Mouse (Mus musculus) left cerebral cortex, adult 2 months (tissue): ENCODE measurements at regions not wholly inside any gene's neighbourhood (a gene's known extent, or its start where the extent isn't known, plus 50 kb on each side); places are given as distances from the start of the nearest gene placed in this dataset.

Experiments
- DNase-seq, 2 experiments: peaks; one replicate each; pipeline ENCODE4 v3.0.0; 2021 to 2022; ENCODE audit warnings: low spot score in 2 of 2, mixed read lengths in 1 of 2; ENCODE audit errors: extremely low spot score in 1 of 2
- H3K27ac ChIP-seq: fragments of 200-600 bp; 2 replicates; pipeline ENCODE4 v1.8.1; 2022
- H3K4me3 ChIP-seq: fragments of 200-600 bp; 2 replicates; pipeline ENCODE4 v1.8.1; 2022
- CTCF ChIP-seq: fragments of 200-600 bp; IDR thresholded peaks from 2 replicates; pipeline ENCODE4 v1.8.1; 2022; ENCODE audit warnings: antibody characterized with exemption, mild to moderate bottlenecking, moderate library complexity
- intact Hi-C: fragments of 180-260 bp; cut with DNase I; formaldehyde crosslinking; loops from one replicate; pipeline ENCODE4 v1.15.1; 2025

DNA sequence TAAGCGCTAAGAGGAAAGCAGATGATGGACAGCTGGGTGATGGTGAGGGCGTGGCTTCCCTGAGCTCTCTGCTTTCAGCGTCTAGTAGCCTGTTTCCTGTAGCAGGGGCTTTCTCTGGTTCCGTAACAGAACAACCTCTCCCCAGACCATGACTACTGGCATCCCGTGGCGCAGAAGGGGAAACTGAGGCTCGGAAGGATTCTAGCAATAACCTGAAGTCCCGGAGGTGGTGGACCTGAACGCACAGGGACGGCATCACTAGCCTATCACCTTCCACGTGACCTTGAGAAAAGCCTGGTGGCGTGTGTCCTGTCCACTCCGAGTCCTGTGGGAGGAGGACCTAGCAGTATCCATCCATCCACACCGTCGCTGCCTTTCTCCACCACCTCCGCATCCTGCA is 208.1 kb downstream of the Gm26897 start:
- intact Hi-C loops = no loop called here
- DNase-seq = no peak
- no peak for TF ChIP-seq CTCF
- Histone ChIP-seq H3K27ac (no peak overlapping the region), H3K4me3 (no peak overlapping the region)

DNA sequence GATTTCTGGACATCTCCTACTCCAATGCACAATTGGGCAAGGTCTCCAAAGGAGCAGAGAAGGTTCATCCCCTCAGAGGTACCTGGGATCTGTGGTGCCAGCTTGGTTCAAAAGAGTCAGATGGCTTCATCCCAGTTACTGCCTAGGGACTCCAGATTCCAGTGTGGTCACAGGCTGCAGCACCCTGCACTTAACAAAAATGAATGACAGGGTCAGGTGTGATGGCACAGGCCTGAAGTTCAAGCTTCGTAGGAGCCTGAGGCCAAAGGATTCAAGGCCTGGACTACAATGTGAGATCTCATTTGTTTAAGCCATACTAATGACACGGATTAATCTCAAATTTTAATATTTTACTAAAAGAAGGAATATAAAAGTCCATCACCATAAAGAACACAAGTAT is 209.1 kb downstream of the Gm26897 start:
- Histone ChIP-seq H3K4me3 (no peak overlapping the region), H3K27ac (no peak overlapping the region)
- intact Hi-C loops = no loop called here
- DNase-seq = no peak
- TF ChIP-seq CTCF = no peak

DNA sequence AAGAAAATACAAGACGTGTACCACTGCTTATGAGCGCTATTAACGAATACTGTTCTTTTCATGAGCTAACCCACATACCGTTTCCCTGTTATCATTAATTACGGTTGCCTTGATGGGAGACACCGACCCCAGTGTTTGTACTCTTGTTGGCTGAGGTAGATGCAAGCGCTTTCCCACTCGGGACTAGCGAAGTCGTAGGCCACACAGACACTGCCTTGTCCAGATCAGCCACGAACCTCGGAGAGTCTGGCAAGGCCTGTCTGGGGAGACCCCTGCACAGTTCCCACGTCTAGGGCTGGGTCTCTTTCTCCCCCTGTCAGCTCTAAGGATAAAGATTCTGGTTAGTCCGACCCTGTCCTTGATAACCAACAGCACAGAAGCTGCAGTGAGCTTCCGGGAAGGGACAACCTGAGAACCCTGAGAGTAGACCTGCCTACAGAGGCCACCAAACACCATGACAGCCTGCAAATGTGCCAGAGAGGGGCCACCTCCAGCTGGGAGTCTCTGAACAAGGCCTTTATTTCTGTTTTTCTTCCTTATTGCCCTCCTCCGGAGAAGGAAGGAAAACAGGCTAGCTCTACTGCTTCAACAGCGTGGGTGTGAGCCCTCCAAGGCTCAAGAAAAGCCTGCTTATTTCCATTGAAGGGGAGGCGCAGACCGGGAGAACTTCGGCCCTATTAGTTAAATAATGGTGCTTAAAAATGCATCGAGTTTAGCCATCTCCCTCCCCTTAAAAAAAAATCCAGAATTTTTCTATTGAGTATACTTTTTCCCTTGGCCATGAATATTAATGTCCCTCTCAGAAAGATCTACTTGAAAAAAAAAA is 209.8 kb downstream of the Gm26897 start:
- TF ChIP-seq CTCF = no peak
- Histone ChIP-seq H3K4me3 (no peak overlapping the region), H3K27ac (no peak overlapping the region)
- intact Hi-C loops = no loop called here
- no peak for DNase-seq

DNA sequence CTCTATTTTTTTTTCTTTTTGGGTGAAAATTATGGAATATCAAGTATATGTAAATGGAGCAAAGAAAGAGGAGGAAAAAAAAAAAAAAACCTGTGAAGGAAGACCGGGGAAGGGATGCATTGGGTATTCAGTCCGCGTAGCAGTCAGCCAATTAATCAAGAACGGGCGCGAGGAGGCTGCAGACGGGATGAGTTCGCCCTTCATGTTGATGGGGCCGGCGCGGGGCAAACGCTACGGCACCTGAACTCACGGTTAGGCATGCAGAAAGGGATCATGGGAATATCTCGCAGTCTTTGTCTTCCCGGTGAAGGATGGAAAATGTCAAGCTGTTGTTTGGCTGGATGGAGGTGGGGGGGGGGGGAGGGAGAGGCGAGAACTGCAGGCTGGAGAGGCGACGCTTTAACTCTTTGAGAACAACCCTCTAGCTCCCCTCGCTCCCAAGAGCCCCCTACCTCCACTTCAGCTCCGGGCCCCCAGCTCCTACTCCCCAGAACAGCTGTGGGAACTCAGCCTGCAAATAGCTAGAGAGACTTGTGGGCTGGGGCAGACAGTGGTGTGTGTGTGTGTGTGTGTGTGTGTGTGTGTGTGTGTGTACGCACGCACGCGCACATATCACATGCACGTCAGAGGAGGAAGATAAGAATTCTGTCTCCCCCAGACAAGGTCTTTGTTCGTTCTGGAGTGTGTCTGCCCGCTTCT is 210.7 kb downstream of the Gm26897 start:
- no peak overlapping the region for H3K27ac ChIP-seq
- intact Hi-C loops = no loop called here
- H3K4me3 ChIP-seq = peak overlapping the region; percentile 13; the same call in 1 of the 2 replicates
- no peak for TF ChIP-seq CTCF
- DNase-seq = no peak

DNA sequence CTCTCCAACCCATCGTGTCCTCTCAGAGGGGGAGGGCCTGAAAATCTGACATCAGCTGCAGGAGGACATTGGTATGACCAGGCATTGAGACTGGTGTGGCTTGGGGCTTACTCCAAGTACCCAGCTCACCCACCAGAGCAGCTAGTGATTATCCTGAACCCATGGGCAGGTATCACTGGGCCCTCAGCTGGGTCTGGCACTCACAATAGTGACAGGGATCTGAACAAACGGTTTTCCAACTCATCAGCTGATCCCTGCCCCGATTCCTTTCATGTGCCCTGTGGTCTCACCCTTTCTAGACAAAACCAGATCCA is 211.2 kb downstream of the Gm26897 start:
- no peak for DNase-seq
- intact Hi-C loops = no loop called here
- no peak for TF ChIP-seq CTCF
- no peak overlapping the region for H3K4me3 ChIP-seq
- H3K27ac ChIP-seq = no peak overlapping the region

DNA sequence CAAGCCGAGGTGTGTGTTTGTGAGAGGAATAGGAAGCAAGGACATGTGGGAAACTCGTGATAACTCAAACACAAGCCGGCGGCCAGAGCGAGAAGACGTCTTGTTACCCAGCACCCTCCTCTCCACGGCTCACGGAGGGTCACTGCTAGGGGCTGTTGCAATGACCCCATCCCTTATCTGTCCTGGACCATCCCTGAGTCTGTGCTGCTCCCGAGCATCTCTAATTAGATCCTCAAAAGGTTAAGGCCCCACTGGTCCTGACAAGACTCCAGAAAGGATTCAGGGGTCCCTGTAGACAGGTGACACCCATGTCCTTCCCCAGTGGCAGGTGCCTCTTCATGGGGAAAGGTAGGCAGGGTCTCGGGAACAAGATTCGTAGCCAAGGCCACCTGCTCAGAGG is 212.6 kb downstream of the Gm26897 start:
- no peak for DNase-seq
- TF ChIP-seq CTCF = no peak
- intact Hi-C loops = no loop called here
- no peak overlapping the region for H3K4me3 ChIP-seq
- H3K27ac ChIP-seq = no peak overlapping the region

DNA sequence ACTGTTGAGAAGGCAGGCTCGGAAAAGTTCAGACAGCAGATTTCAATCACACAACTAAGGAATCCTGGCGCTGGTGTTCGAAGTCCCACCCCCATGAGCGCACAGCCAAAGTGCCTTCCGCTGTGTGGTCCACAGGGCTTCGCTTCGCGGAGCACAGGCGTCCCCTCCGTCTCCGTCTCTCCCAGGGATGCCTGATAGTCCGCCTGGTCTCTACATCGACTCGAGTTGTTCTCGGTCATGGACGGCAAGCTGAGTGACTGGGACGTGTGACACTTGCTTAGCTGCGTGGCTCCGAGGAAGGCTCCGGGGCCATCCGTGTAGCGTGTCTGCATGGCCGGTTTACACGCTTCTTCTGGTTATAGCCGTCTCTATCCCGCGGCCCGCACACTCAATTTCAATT is 224.0 kb downstream of the Gm26897 start:
- DNase-seq = no peak
- intact Hi-C loops = no loop called here
- no peak overlapping the region for H3K27ac ChIP-seq
- TF ChIP-seq CTCF = no peak
- H3K4me3 ChIP-seq = no peak overlapping the region

DNA sequence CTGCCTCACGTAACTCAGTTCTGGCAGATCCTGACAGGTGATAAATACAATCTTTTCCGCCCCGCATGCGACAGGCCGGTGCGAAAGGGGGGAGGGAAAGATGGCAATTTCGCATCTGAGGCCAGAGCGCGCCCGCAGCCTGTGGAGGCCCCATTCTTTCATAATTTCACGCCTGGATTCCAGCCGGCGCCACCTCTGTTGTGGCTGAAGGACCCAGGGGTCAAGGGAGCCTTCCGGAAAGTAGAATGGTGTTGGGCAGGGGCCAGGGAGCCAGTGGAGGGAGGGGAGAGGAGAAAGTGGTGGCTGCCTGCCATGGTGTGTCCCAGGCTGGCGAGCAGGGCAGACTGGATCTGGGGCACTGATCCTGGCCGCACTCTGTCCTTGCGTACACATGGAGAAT is 224.5 kb downstream of the Gm26897 start:
- intact Hi-C loops = no loop called here
- TF ChIP-seq CTCF = no peak
- Histone ChIP-seq H3K4me3 (no peak overlapping the region), H3K27ac (no peak overlapping the region)
- DNase-seq = peak in 1 of 2 experiments; percentile 35

DNA sequence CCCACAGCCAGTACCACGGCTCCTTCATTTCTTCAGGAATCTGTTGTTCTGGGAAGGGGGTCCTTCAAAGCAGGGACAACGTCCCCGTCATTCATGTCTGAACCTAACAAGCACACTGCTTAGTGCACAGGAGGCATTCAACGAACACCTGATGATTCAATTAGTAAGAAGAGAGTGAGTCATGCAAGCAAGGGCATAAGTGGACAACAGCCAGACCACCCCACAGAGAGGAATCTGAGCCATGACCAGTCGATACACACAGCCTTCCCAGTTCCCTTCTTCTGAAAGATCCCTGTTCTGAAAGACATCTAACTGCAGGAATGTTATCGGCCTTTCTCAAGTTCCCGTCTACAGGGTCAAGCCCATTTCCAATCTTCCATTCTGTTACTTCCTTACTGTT is 231.6 kb downstream of the Gm26897 start:
- intact Hi-C loops = no loop called here
- Histone ChIP-seq H3K4me3 (no peak overlapping the region), H3K27ac (no peak overlapping the region)
- no peak for TF ChIP-seq CTCF
- DNase-seq = no peak

DNA sequence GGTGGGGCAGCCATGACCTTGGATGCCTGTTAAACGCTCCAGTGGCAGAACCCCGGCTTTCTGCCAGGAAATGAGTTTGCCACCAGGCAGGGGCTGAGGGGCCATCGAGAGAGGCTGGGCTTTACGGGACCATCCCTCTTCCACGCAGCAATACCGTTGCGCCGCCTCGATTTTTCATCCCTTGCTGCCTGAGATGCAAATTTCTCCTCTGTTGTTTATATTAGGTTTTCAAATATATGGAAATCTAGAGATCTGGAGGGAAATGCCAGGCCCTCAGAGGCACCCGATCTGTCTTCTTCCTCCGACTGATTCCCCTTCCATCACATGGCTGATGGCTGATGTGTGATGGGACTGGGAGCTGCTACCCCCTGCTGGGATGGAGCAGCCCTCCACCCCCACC is 234.4 kb downstream of the Gm26897 start:
- no peak overlapping the region for H3K27ac ChIP-seq
- TF ChIP-seq CTCF = no peak
- DNase-seq = no peak
- intact Hi-C loops = no loop called here
- no peak overlapping the region for H3K4me3 ChIP-seq

DNA sequence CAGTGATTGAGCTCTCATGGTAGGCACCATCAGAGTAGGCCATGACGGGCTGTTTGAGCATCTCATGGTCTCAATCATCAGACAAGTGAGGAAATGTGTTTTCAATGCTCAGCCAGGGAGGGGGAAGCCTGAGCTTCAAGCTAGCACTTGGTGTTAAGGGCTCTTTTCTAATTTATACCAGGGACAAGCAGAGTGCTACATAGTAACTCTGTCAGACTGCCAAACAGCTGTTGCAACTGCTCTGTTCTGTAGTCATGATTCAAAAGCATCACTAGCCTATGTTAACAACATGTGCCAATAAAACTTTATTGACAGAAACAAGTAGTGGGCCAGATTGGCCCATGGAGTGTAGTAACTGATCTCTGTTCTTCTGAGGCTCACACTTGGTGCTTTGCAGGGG is 235.0 kb downstream of the Gm26897 start:
- TF ChIP-seq CTCF = no peak
- Histone ChIP-seq H3K4me3 (no peak overlapping the region), H3K27ac (no peak overlapping the region)
- no peak for DNase-seq
- intact Hi-C loops = no loop called here

DNA sequence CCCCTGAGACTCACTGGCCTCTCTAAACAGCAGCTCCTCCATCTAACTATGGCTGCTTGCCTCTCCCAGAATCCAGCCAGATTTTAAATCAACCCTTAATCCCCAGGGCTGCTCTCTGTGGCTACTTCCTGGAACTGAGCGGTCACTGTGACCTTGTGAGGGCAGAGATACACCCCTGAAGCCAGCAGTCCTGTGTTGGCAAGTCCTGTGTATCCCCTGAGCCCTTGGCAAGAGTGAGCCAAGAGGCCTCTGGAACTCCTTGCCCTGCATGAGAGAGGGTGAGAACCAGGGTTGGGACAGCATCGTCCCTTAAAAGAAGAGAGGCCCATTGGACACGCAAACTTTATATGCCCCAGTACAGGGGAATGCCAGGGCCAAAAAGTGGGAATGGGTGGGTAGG is 237.5 kb downstream of the Gm26897 start:
- TF ChIP-seq CTCF = no peak
- DNase-seq = no peak
- Histone ChIP-seq H3K4me3 (no peak overlapping the region), H3K27ac (no peak overlapping the region)
- intact Hi-C loops = no loop called here

DNA sequence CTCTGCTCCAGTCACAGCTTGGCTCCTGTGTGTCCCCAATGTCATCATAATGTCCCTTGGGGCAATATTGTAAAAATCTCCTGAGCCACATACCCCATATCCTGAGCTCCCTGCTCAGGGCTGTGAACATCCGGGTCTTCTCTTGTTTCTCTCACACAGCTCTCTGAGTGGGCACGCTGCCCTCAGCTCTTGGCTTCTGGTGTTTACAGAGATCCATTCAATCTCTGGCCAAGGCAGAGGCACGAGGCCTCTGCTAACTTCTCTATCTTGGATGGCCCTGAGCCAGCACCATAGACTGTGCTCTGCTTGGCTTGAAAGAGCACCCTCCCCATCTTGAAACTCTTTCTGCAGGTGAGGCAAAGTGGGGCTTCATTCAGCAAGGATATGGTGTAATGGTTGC is 238.2 kb downstream of the Gm26897 start:
- H3K4me3 ChIP-seq = no peak overlapping the region
- intact Hi-C loops = no loop called here
- H3K27ac ChIP-seq = no peak overlapping the region
- TF ChIP-seq CTCF = no peak
- no peak for DNase-seq
